Mouse (Mus musculus): Measurements from ENCODE around the gene Top3a.

DNA sequence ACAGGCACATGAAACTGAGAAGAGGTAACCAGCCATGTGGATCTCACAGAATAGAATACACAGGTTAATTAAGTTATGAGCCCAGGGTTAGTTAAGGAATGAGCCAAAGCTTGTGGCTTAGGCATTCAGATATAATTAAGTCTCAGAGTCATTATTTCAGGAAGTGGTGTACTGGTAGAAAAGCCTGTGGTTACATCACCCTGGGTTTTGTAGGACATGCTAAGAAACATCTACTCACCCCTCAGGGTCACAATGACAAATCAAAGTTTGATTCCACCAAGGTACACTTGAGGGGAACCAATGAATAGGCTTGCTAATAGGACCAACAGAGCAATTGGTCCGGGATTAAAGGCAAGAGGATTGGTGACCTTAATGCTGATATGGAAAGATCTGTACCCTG, 49.5 kb upstream of the Top3a start:
- no peak for TF ChIP-seq MAX (IDR thresholded peaks at IDR 0.05; ENCODE audit: low read depth)
- TF ChIP-seq POLR2A (IDR thresholded peaks at IDR 0.05; ENCODE audit: insufficient read length, low read depth) = no peak
- no peak for TF ChIP-seq E2F4 (IDR thresholded peaks at IDR 0.05; ENCODE audit: insufficient read depth)

Measured in myocyte (in vitro differentiated cells).